Mouse (Mus musculus) hindbrain, embryonic 11.5 days (tissue): ENCODE measurements around the gene Bloc1s1. TPM values are rescaled to one million over a fixed set of nuclear protein-coding genes. Genes with fewer than 3 reads are reported as not detected.
A peak's percentile ranks its signal among the peaks of the same experiment; 100 is the strongest.

Source experiments
- ATAC-seq: fragments of 200-750 bp; cut with Nextera tagmentation; 2 replicates; pipeline ENCODE4 v1.8.0; 2017; ENCODE audit warnings: mild to moderate bottlenecking, moderate TSS enrichment, moderate library complexity; ENCODE audit not compliant: low FRiP score
- DNase-seq: peaks from one replicate; pipeline ENCODE4 v3.0.0-alpha.2; 2015; ENCODE audit warnings: low spot score
- H3K27ac ChIP-seq: fragments of 300-500 bp; sonication (generic); 2 replicates; pipeline ENCODE4 v1.5.1; 2014; ENCODE audit warnings: mild to moderate bottlenecking, low read depth, low read length
- H3K27me3 ChIP-seq: fragments of 300-500 bp; sonication (generic); 2 replicates; pipeline ENCODE4 v1.6.1; 2014; ENCODE audit warnings: mild to moderate bottlenecking, low read length, moderate library complexity, mixed read lengths; ENCODE audit not compliant: control insufficient read depth, insufficient read depth
- H3K36me3 ChIP-seq: fragments of 300-500 bp; sonication (generic); 2 replicates; pipeline ENCODE4 v1.6.1; 2014; ENCODE audit warnings: mild to moderate bottlenecking, low read length, moderate library complexity, mixed read lengths; ENCODE audit not compliant: control insufficient read depth, insufficient read depth
- H3K4me1 ChIP-seq: fragments of 300-500 bp; sonication (generic); replicated peaks from 2 replicates; pipeline ENCODE4 v1.6.1; 2014; ENCODE audit warnings: low read length, mixed read lengths; ENCODE audit not compliant: control insufficient read depth, insufficient read depth
- H3K4me2 ChIP-seq: fragments of 300-500 bp; sonication (generic); replicated peaks from 2 replicates; pipeline ENCODE4 v1.6.1; 2014; ENCODE audit warnings: mild to moderate bottlenecking, low read depth, low read length
- H3K4me3 ChIP-seq: fragments of 300-500 bp; sonication (generic); 2 replicates; pipeline ENCODE4 v1.5.1; 2014; ENCODE audit warnings: low read depth, low read length
- H3K9ac ChIP-seq: fragments of 300-500 bp; sonication (generic); 2 replicates; pipeline ENCODE4 v1.6.1; 2014; ENCODE audit warnings: low read depth, low read length
- H3K9me3 ChIP-seq: fragments of 300-500 bp; sonication (generic); 2 replicates; pipeline ENCODE4 v1.6.1; 2016; ENCODE audit warnings: low read length; ENCODE audit not compliant: control insufficient read depth
- WGBS: fragments of 180-500 bp; shearing (Covaris S2); extraction: QIAGEN DNeasy Blood & Tissue Kit; methylation state at CpG from one replicate; pipeline ENCODE4 v1.1.7; 2014; 5-methylcytosine and 5-hydroxymethylcytosine counted together
- polyA plus RNA-seq: library from polyadenylated mRNA; unstranded; fragments of >200 nt; fragmentation: Nextera tagmentation; extraction: Ambion mirVana; gene quantifications from 2 replicates; pipeline ENCODE4 v1.2.1, GENCODE M21; 2014

Gene Bloc1s1
- polyA plus RNA-seq: 260 and 269 TPM in 2 replicates

DNA sequence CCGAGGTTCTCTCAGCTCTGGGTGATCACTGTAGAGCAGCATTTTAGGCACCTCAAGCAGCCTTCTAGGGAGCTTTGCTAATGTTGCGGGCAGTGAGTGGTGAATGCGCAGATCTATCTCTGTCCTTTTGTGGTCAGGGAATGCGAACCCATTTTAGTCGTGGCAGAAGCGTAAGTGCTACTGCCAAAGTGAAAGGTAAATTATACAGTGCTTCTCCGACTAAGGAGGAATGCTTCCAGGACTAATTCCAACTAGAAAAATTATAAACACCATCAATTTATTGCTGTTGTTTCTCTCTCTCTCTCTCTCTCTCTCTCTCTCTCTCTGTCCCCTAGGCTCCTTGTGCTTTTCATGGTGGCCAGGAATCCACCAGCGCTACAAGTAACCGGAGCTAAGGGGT lies at the start of gene Bloc1s1:
Gene Bloc1s1 (minus strand): TSS at position 101 of the 400 bp plus-strand sequence.
- H3K9me3 ChIP-seq: no peaks in the 10 kb centered on the region
- 72% methylated on average over 9 of the region's 9 CpGs for WGBS
- peak within 1 kb of the TSS; percentile 83 for H3K4me3 ChIP-seq
- no peaks in the 10 kb centered on the region for H3K27me3 ChIP-seq
- DNase-seq (no peak), ATAC-seq (peak; percentile 1; the same call in 1 of the 2 replicates)
- peak within 1 kb of the TSS; percentile 69 for H3K4me2 ChIP-seq
- peaks cover 2% of the 10 kb centered on the region; the same call in 1 of the 2 replicates for H3K4me1 ChIP-seq
- H3K27ac ChIP-seq: peak within 1 kb of the TSS; percentile 82
- peak within 1 kb of the TSS; percentile 87 for H3K9ac ChIP-seq
- H3K36me3 ChIP-seq: no peaks in the 10 kb centered on the region

DNA sequence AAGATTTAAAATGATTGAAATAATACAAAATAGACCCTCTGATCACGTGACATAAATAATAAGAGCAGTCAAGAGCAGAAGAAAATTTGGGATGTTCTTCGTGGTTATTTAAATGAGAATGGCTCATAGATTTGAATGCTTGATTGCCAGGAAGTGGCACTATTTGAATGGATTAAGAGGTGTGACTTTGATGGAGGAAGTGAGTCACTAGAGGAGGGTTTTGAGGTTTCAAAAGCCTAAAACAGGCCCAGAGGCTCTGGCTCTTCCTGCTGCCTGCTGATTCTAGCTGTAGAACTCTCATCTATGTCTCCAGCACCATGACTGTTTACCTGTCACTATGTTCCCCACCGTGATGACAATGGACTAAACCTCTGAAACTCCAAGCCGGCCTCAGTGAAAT lies 49.0 kb upstream of the Bloc1s1 start:
- Histone ChIP-seq H3K4me1 (no peaks in the 10 kb centered on the region), H3K4me3 (no peak overlapping the region), H3K27ac (no peak overlapping the region), H3K4me2 (no peak overlapping the region), H3K27me3 (no peaks in the 10 kb centered on the region), H3K9ac (no peak overlapping the region), H3K36me3 (no peaks in the 10 kb centered on the region), H3K9me3 (no peaks in the 10 kb centered on the region)
- DNase-seq (no peak), ATAC-seq (no peak)
- WGBS: 74% methylated on average over 4 of the region's 4 CpGs

DNA sequence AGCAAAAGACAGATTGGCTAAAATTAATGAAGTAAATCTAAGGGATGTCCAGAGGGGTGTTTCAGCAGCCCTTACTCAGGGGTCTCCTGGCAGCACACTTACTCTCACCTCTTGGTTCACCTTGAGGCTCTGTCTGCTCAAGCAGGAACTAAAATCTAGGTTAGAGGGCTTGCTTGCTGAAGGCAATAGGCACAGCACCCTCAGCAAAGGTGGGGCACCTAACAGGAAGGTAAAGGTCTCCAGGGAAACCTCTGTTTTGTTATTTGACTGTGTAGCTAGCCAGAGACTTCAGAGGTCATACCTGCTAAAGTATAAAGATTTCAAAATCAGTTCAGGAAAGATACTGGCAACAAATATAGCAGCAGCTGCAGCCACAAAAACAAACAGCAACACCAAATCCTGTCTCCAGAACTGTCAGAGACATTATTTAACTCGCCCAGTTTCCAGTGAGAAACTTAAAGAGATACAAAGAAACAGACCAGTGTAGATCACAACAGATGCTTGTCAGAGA lies 47.0 kb upstream of the Bloc1s1 start:
- Histone ChIP-seq H3K4me2 (no peak overlapping the region), H3K4me3 (no peak overlapping the region), H3K27ac (no peak overlapping the region), H3K9ac (no peak overlapping the region), H3K4me1 (no peaks in the 10 kb centered on the region), H3K27me3 (no peaks in the 10 kb centered on the region), H3K9me3 (no peaks in the 10 kb centered on the region), H3K36me3 (no peaks in the 10 kb centered on the region)
- 64% methylated on average over 1 of the region's 1 CpGs for whole genome bisulfite sequencing
- no peak for DNase-seq
- no peak for ATAC-seq

DNA sequence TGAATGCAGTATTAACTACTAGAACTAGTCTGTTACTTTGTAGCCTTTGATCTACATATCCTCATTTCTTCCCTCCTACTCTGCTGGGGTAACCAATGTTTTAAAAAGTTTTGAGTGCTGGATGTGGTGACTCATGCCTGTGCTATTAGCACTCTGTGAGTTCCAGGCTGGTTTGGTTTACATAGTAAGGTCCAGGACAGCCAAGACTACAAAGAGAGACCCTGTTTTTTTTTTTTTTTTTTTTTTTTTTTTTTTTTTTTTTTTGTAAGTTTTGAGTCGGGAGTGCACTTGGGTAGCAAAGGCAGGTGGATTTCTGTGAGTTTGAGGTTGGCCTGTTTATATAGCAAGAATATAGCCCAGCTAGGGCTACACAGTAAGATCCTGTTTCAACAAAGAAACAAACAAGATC lies 44.5 kb upstream of the Bloc1s1 start:
- H3K27ac ChIP-seq: no peak overlapping the region
- no peak for ATAC-seq
- no peak overlapping the region for H3K4me3 ChIP-seq
- no peak overlapping the region for H3K9ac ChIP-seq
- H3K9me3 ChIP-seq: no peaks in the 10 kb centered on the region
- no peak overlapping the region for H3K4me2 ChIP-seq
- H3K36me3 ChIP-seq: no peaks in the 10 kb centered on the region
- no peaks in the 10 kb centered on the region for H3K27me3 ChIP-seq
- 63% methylated on average over 1 of the region's 1 CpGs for WGBS
- DNase-seq: no peak
- no peaks in the 10 kb centered on the region for H3K4me1 ChIP-seq

DNA sequence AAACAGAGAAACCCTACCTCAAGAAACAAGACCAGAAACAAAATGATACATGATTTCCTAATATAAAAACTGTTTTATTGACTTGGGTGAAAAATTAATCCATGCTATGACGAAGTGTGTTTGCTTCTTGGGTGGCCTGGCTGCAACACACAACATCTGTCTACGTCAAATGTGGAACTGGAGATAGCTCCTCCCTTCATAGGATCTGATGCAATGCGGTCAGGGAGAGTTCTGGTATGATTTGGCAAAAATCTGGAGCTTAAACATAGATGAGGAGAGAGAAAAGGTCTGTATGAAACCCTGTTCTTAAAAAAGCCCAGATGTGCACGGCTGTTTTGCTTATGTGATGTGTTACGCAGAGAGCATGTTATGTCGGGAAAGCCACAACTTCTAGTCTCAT lies 42.0 kb upstream of the Bloc1s1 start:
- no peak overlapping the region for H3K9ac ChIP-seq
- H3K9me3 ChIP-seq: no peaks in the 10 kb centered on the region
- H3K36me3 ChIP-seq: no peaks in the 10 kb centered on the region
- H3K27me3 ChIP-seq: no peaks in the 10 kb centered on the region
- ATAC-seq: no peak
- 84% methylated on average over 6 of the region's 6 CpGs for WGBS
- DNase-seq: no peak
- no peaks in the 10 kb centered on the region for H3K4me1 ChIP-seq
- H3K4me3 ChIP-seq: no peak overlapping the region
- H3K4me2 ChIP-seq: no peak overlapping the region
- H3K27ac ChIP-seq: no peak overlapping the region

DNA sequence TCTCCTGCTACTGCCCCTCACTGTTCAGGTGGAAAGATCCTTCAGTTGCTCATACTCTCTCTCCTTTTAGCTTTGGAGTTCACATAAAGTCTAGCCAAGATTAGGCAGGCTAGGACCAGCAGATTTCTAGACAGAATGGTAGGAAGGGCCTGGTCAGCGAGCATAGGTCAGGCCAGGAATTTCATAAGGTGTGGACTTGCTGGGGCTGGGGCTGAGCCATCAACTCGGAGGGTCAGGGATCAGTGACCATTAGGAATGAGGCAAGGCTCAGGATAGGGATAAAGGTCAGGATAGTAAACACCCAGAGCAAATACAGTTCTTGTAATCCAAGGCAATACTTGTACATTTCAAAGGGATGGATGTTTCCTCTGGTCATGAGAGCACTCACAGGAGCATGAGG lies 41.1 kb upstream of the Bloc1s1 start:
- no peak overlapping the region for H3K4me3 ChIP-seq
- ATAC-seq (no peak), DNase-seq (no peak)
- no peaks in the 10 kb centered on the region for H3K4me1 ChIP-seq
- H3K36me3 ChIP-seq: no peaks in the 10 kb centered on the region
- H3K27ac ChIP-seq: no peak overlapping the region
- H3K27me3 ChIP-seq: no peaks in the 10 kb centered on the region
- H3K9ac ChIP-seq: no peak overlapping the region
- no peak overlapping the region for H3K4me2 ChIP-seq
- no peaks in the 10 kb centered on the region for H3K9me3 ChIP-seq
- 73% methylated on average over 2 of the region's 2 CpGs for WGBS

DNA sequence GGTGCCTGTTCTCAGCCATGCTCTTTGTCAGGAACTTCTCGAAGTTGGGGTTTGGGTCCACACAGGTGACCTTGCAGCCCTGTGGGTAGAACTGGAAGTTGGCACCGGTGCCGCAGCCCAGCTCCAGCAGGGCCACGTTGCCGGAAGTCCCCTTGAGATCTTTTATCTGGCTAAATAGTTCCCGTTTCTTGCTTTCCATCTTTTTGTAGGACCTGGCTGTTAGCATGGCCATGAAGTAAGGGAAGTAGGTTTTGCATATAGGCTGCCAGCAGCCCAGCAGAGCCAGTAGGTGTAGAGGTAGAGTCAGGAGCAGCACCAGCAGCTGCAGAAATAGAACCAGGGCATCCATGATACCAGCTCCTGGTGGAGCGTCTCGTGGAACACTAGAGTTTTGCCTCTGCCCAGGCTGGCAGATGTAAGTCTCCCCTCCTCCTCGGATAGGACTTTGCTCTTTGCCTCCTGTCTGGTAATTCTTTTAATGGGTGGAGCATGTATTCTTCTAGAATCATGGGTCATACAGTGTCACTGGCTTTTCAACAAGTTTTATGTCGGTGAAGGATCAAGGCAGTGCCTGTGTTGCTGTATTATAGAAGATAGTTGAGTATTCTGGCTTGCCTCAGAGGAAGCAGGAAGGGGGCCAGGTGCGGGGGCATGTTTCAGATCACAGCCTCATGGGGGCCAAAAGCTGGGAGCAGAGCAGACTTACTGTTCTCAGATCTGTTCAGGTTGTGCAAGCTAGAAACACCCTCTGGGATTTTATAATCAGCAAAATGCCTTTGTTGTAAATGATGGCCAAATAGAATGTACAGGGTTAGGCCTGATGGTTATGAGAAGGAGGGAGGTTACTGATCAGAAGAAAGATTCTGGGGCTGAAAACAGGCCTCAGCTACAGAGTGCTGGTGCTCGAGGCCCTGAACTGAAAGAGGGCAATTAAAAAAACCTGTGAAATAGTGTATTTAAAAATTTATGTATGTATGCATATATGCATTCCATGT lies 37.1 kb upstream of the Bloc1s1 start, which contains the start of gene Mettl7b:
Gene Mettl7b (minus strand): TSS at position 399 of the 995 bp plus-strand sequence.
- no peak within 1 kb of the TSS for H3K4me3 ChIP-seq
- no peak within 1 kb of the TSS for H3K4me2 ChIP-seq
- H3K4me1 ChIP-seq: no peaks in the 10 kb centered on the region
- no peak within 1 kb of the TSS for H3K9ac ChIP-seq
- no peaks in the 10 kb centered on the region for H3K36me3 ChIP-seq
- no peak for DNase-seq
- no peaks in the 10 kb centered on the region for H3K27me3 ChIP-seq
- no peaks in the 10 kb centered on the region for H3K9me3 ChIP-seq
- WGBS: 88% methylated on average over 12 of the region's 12 CpGs
- no peak for ATAC-seq
- no peak within 1 kb of the TSS for H3K27ac ChIP-seq

DNA sequence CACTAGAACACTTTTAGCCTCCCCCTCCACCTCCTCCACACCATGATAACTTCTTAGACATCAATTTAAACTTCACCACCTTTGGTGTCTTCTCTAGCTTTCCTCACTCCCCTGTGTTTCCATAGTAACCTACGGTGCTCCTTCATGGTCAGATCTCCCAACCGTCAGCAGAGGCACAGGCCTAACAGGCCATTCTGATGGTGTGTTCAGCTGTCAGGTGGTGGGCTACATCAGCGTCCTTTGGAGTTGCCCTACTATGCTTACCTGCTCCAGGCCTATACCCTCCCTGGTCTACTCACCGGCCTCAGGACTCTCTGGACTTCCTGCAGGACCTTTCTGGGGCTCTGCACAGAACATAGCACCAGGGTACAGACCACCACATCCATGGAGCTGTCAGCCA lies 36.3 kb upstream of the Bloc1s1 start:
- H3K4me3 ChIP-seq: no peak overlapping the region
- H3K4me2 ChIP-seq: no peak overlapping the region
- no peaks in the 10 kb centered on the region for H3K27me3 ChIP-seq
- 82% methylated on average over 4 of the region's 4 CpGs for WGBS
- no peak overlapping the region for H3K9ac ChIP-seq
- H3K4me1 ChIP-seq: no peaks in the 10 kb centered on the region
- no peak for DNase-seq
- no peaks in the 10 kb centered on the region for H3K36me3 ChIP-seq
- no peak overlapping the region for H3K27ac ChIP-seq
- ATAC-seq: no peak
- no peaks in the 10 kb centered on the region for H3K9me3 ChIP-seq
